Mouse (Mus musculus): ENCODE data around the gene Dcaf17.

Dcaf17 gene

GRCm38 (mm10) chr2:71134041-71134505, 78.9 kb downstream of the Dcaf17 start:
- POLR2A ChIA-PET = interaction anchor here in 2 of 4 experiments (0.6 to 0.8 kb wide), 2 partner anchors 10 to 111 kb away, joined by 3 to 4 read pairs; no protein-coding TSS in a partner anchor
- CTCF ChIA-PET = interaction anchor here in 1 of 4 experiments (0.6 kb wide), 1 partner anchor 523 kb away, joined by 6 read pairs; no protein-coding TSS in a partner anchor

- ChIA-PET POLR2A (interaction anchor here in 2 of 4 experiments (0.6 to 0.8 kb wide), 2 partner anchors 11 to 111 kb away, joined by 3 to 4 read pairs; no protein-coding TSS in a partner anchor), CTCF (no interaction called here)
Measured at GRCm38 (mm10) chr2:71134836-71135235, 79.7 kb downstream of the Dcaf17 start.

DNA sequence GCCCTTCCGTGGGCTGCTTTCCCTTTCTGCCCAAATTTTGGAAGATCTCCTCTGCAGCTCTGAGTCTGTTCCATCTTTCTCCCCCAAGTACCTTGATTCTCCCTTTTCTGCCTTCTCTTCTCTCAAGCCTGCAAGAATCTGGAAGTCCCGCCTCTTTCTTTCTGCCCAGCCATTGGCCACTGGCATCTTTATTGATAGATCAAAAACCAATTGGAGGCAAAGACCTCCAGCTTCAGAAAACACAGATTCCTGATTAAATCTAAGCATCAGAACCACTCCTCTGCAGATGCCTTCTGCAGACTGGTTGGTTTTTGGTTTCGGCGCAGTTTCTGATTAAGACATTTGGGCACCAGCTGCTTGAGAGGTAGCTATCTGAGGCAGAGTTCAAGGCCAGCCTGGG, 85.5 kb downstream of the Dcaf17 start:
- POLR2A ChIA-PET = interaction anchor here (0.6 to 1.7 kb wide), 14 partner anchors 10 to 451 kb away, joined by 3 to 11 read pairs (median 4); partner anchors contain the start of genes Cybrd1 (in 2 of the 4), Metap1d (in 1 of the 4) and Slc25a12 (in 1 of the 4)
- CTCF ChIA-PET = interaction anchor here in 1 of 4 experiments (0.6 kb wide), 2 partner anchors 144 to 360 kb away, joined by 3 read pairs; no protein-coding TSS in a partner anchor

- ChIA-PET POLR2A (interaction anchor here in 2 of 4 experiments (0.7 to 1.7 kb wide), 4 partner anchors 12 to 451 kb away, joined by 3 to 6 read pairs (median 4); no protein-coding TSS in a partner anchor), CTCF (interaction anchor here in 1 of 4 experiments (1.3 kb wide), 1 partner anchor 13 kb away, joined by 3 read pairs; no protein-coding TSS in a partner anchor)
Measured at GRCm38 (mm10) chr2:71142410-71142809, 87.3 kb downstream of the Dcaf17 start.

- CTCF ChIA-PET = interaction anchor here in 2 of 4 experiments (1.1 to 1.3 kb wide), 2 partner anchors 8 to 10 kb away, joined by 3 read pairs; no protein-coding TSS in a partner anchor
- POLR2A ChIA-PET = interaction anchor here in 1 of 4 experiments (1.1 kb wide), 2 partner anchors 18 to 27 kb away, joined by 3 read pairs; partner anchors contain the start of gene Cybrd1
Measured at GRCm38 (mm10) chr2:71145853-71146252, 90.7 kb downstream of the Dcaf17 start.

GRCm38 (mm10) chr2:71146266-71146665, 91.1 kb downstream of the Dcaf17 start:
- ChIA-PET POLR2A (interaction anchor here in 1 of 4 experiments (1.1 kb wide), 2 partner anchors 18 to 28 kb away, joined by 3 read pairs; partner anchors contain the start of gene Cybrd1), CTCF (interaction anchor here in 2 of 4 experiments (1.1 to 1.3 kb wide), 2 partner anchors 8 to 9 kb away, joined by 3 read pairs; no protein-coding TSS in a partner anchor)

- ChIA-PET CTCF (interaction anchor here in 1 of 4 experiments (1.2 kb wide), 1 partner anchor 10 kb away, joined by 4 read pairs; no protein-coding TSS in a partner anchor), POLR2A (interaction anchor here in 1 of 4 experiments (0.5 to 0.6 kb wide), 2 partner anchors 316 to 680 kb away, joined by 3 read pairs; no protein-coding TSS in a partner anchor)
Measured at GRCm38 (mm10) chr2:71147816-71148215, 92.7 kb downstream of the Dcaf17 start.

Measured in embryonic stem cell, embryonic (primary cell).